Mouse (Mus musculus) lung, postnatal 25 days (tissue): ENCODE data around the gene Olfr1095.

Source experiments
- DNase-seq: peaks from one replicate; pipeline ENCODE4 v3.0.0; 2022; ENCODE audit warnings: low spot score

The Olfr1095 gene

DNA sequence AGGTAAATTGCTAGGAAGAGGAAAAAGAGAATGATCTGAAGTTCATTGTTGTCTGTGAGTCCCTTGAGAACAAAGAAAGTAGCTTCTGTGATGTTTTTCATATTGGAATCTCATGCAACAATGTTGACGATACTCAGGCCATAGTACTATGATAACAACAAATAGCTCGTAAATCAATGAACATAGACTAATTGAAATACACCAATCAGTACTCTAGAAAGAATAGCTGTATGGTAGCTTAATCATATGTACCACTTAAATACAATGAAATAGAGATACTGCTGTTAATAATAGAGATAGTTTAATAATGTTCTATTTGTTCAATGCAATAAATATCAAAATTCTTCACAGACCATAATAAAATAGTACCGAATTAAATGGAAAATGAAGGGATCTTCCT is at the start of gene Olfr1095:
TSS of gene Olfr1095 (minus strand) at position 101 of the 400 bp plus-strand sequence.
- no peak for DNase-seq

DNA sequence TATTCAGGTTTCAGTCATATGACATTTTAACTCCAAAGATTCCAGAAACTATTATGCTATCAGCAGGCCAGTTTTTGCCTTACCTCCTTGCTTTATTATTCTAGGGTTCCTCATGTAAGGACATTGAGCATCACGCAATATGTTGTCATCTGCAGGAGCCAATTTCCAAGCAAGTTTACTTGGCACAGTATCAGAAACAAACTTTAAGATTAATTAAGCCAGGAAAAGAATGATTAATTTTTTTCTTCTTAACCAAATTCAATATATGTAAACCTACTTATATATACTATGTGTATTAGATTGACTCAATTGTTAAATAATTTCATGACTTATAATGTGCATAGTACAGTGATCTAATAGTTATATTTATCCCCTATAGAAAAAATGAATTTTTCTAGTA is 40.6 kb upstream of the Olfr1095 start, which contains the start of gene Olfr1097:
TSS of gene Olfr1097 (minus strand) at position 101 of the 400 bp plus-strand sequence.
- DNase-seq, result no peak

DNA sequence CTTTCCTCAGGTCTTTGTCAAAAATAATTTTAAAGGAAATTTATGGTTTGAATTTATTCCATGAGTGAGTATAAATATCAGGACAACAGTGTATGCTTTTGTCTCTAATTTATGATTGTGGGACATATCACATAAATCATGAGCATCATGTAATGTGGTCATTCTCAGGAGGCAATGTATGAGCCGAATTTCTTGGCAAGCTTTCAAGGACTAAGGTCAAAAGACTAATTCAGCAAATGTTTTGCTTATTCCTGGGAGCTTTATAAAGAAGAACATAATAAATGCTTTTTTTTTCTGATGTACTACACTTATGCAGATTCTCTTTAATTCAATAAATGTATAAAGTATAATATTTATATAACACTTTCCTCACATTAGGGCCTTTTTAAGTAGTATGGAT is 23.2 kb upstream of the Olfr1095 start, which contains the start of gene Gm13723:
TSS of gene Gm13723 (minus strand) at position 101 of the 400 bp plus-strand sequence.
- no peak for DNase-seq

- DNase-seq, result no peak
Observed at GRCm38 (mm10) chr2:86824363-86824762, 27.1 kb downstream of the Olfr1095 start, which contains the start of gene Olfr1094. Gene Olfr1094 (plus strand): TSS chr2:86824663.

- DNase-seq, result no peak
Observed at GRCm38 (mm10) chr2:86809918-86810317, 41.6 kb downstream of the Olfr1095 start, which contains the start of gene Olfr141. Gene Olfr141 (minus strand): TSS chr2:86810018.
